Comparison of ENCODE assay signal across 8 mouse cellular contexts in genomic region chr10:127121066-127121477, GRCm38 (mm10). TPM values are rescaled to one million over a fixed set of nuclear protein-coding genes. Genes with fewer than 3 reads are reported as not detected.
A peak's percentile ranks its signal among the peaks of the same experiment; 100 is the strongest.
DNase-seq lines count a peak whose midpoint lies in the region; ATAC-seq lines count a peak whose summit lies in the region.

Gene Os9, minus strand, starts transcription at chr10:127121131.

- H3K4me3 ChIP-seq in heart, embryonic 14.5 days (ENCODE audit: control insufficient read depth in 1 of 2, insufficient read depth in 1 of 2, low read depth in 1 of 2, low read length in 2 of 2): peak within 1 kb of the TSS; percentile 63 to 89
- peak within 1 kb of the TSS; percentile 88 for H3K4me3 ChIP-seq in liver, embryonic 13.5 days (replicated peaks)
- peak within 1 kb of the TSS; percentile 89 for H3K4me3 ChIP-seq in stomach, embryonic 16.5 days (replicated peaks; ENCODE audit: low read length)

- H3K9ac ChIP-seq in heart, embryonic 14.5 days (ENCODE audit: low read length): peak within 1 kb of the TSS; percentile 82
- H3K9ac ChIP-seq in liver, embryonic 13.5 days: peak within 1 kb of the TSS; percentile 92
- H3K9ac ChIP-seq in stomach, embryonic 16.5 days (ENCODE audit: low read length): peak within 1 kb of the TSS; percentile 87

- no peak within 1 kb of the TSS for H3K27ac ChIP-seq in heart, embryonic 14.5 days (replicated peaks in 1 of 2; ENCODE audit: control insufficient read depth in 1 of 2, insufficient read depth in 1 of 2, low read depth in 2 of 2, low read length in 2 of 2)
- peak within 1 kb of the TSS; percentile 81 for H3K27ac ChIP-seq in liver, embryonic 13.5 days
- H3K27ac ChIP-seq in stomach, embryonic 16.5 days (ENCODE audit: low read length): no peak within 1 kb of the TSS

- 1% methylated on average over 19 of the region's 19 CpGs for WGBS in heart, embryonic 14.5 days
- WGBS in liver, embryonic 13.5 days (ENCODE audit: insufficient replicate concordance): 0% methylated on average over 19 of the region's 19 CpGs
- 0% methylated on average over 19 of the region's 19 CpGs for WGBS in stomach, embryonic 16.5 days

- H3K4me1 ChIP-seq in heart, embryonic 14.5 days (ENCODE audit: control insufficient read depth in 2 of 2, insufficient read depth in 2 of 2, low read length in 2 of 2): peaks cover 2 to 14% of the 10 kb centered on the region in 2 experiments; a peak in 3 of 4 replicates
- peaks cover 59% of the 10 kb centered on the region for H3K4me1 ChIP-seq in liver, embryonic 13.5 days (replicated peaks)
- peaks cover 11% of the 10 kb centered on the region for H3K4me1 ChIP-seq in stomach, embryonic 16.5 days (ENCODE audit: control insufficient read depth, insufficient read depth, low read length)

- peak; percentile 99 for ATAC-seq in CD4-positive, CD25-positive, alpha-beta regulatory T cell, adult 4 months
- ATAC-seq in heart, embryonic 14.5 days (ENCODE audit: insufficient number of reproducible peaks, insufficient read depth, low FRiP score, low read depth): peak; percentile 97
- peak; percentile 94 for ATAC-seq in liver, embryonic 13.5 days (ENCODE audit: low read depth)
- peak; percentile 98 for ATAC-seq in stomach, embryonic 16.5 days (ENCODE audit: insufficient read depth, low FRiP score)

- DNase-seq in c-Kit-negative CD71-positive TER-119-positive erythroid progenitor cells, embryonic 14.5 days (ENCODE audit: low read depth, low spot score): peak; percentile 95
- DNase-seq in fibroblast of lung, adult 2 months (ENCODE audit: low read depth): peak; percentile 95
- peak; percentile 98 for DNase-seq in kidney, postnatal 14 days
- DNase-seq in liver, embryonic 13.5 days: peak; percentile 96
- peak; percentile 94 for DNase-seq in neural tube, embryonic 10.5 days (ENCODE audit: extremely low spot score, low spot score)

- H3K4me2 ChIP-seq in heart, embryonic 14.5 days (ENCODE audit: low read length): peak within 1 kb of the TSS; percentile 94
- peak within 1 kb of the TSS; percentile 94 for H3K4me2 ChIP-seq in liver, embryonic 13.5 days
- H3K4me2 ChIP-seq in stomach, embryonic 16.5 days (ENCODE audit: low read depth, low read length): peak within 1 kb of the TSS; percentile 97

- peaks cover 27% of the 10 kb centered on the region for H3K36me3 ChIP-seq in heart, embryonic 14.5 days (ENCODE audit: control insufficient read depth, insufficient read depth, low read length)
- peaks cover 33% of the 10 kb centered on the region for H3K36me3 ChIP-seq in liver, embryonic 13.5 days
- H3K36me3 ChIP-seq in stomach, embryonic 16.5 days (ENCODE audit: control insufficient read depth, insufficient read depth, low read length): 0 out of 2 replicates have a peak, but pooled peaks cover 3% of the 10 kb centered on the region

- no peaks in the 10 kb centered on the region for H3K9me3 ChIP-seq in heart, embryonic 14.5 days (ENCODE audit: control insufficient read depth, low read length)
- no peaks in the 10 kb centered on the region for H3K9me3 ChIP-seq in liver, embryonic 13.5 days (replicated peaks)
- H3K9me3 ChIP-seq in stomach, embryonic 16.5 days (replicated peaks; ENCODE audit: control insufficient read depth, low read length): no peaks in the 10 kb centered on the region

- H3K27me3 ChIP-seq in heart, embryonic 14.5 days (ENCODE audit: control insufficient read depth, insufficient read depth, low read length): no peaks in the 10 kb centered on the region
- H3K27me3 ChIP-seq in liver, embryonic 13.5 days: no peaks in the 10 kb centered on the region
- H3K27me3 ChIP-seq in stomach, embryonic 16.5 days (ENCODE audit: control insufficient read depth, insufficient read depth, low read length): no peaks in the 10 kb centered on the region

RNA-seq across cellular contexts. Expression of gene Os9, which starts in this region (rescaled TPM):
- 100 to 1,000 TPM in 1 of 2 experiments, 10 to 100 TPM in 1; 78.1 to 142 TPM for polyA plus RNA-seq in CD4-positive, CD25-positive, alpha-beta regulatory T cell, adult 4 months (2017; shearing (Covaris generic))
- 27.7 and 28.3 TPM in 2 replicates for polyA plus RNA-seq in heart, embryonic 14.5 days (2014; fragmentation: Nextera tagmentation; extraction: Ambion mirVana)
- 45.6 and 49.0 TPM in 2 replicates for polyA plus RNA-seq in liver, embryonic 13.5 days (2015; fragmentation: Nextera tagmentation; extraction: Ambion mirVana)
- 114 and 128 TPM in 2 replicates for polyA plus RNA-seq in stomach, embryonic 16.5 days (2015; fragmentation: Nextera tagmentation; extraction: Ambion mirVana)
